Mouse (Mus musculus) lung, adult 2 months (tissue): ENCODE results near the gene Cdh4.

Source experiments
- CTCF ChIP-seq: fragments of 200-500 bp; IDR thresholded peaks from 2 replicates; pipeline ENCODE4 v1.5.1; 2011; ENCODE audit warnings: mild to moderate bottlenecking, low read length, control low read depth; ENCODE audit not compliant: insufficient read depth
- POLR2A ChIP-seq: fragments of 200-500 bp; IDR thresholded peaks from 2 replicates; pipeline ENCODE4 v1.6.1; 2011; ENCODE audit warnings: low read depth, mild to moderate bottlenecking, control low read depth, low read length, borderline replicate concordance; ENCODE audit errors: extremely low read depth

DNA sequence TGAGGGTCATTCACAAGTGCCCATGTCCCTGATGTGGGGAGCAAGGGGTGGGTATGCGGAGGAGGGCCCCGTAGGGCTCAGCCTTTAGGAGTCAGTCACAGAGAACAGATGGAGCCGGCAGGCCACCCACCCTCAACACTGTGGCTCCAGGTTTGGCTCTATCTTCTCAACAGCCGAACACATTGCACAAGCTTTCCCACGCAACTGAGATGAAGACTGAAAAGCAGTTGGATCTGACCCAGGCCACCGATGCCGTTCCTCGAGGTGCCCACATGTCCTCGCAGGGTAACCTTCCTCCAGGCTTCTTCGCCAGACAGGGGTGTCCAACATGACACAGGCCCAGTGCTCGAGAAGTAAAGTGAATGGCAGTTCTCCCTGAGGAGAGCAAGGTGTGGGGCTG lies 144.2 kb downstream of the Cdh4 start:
- TF ChIP-seq CTCF (no peak), POLR2A (no peak)
